In genomic region chr2:13264875-13265274, GRCm38 (mm10) we compare ENCODE assay signal across 8 mouse cellular contexts. TPM values are rescaled to one million over a fixed set of nuclear protein-coding genes. Genes with fewer than 3 reads are reported as not detected.
DNase-seq lines count a peak whose midpoint lies in the region; ATAC-seq and TF ChIP-seq lines count a peak whose summit lies in the region.

No protein-coding gene starts in this region.

- no peaks in the 10 kb centered on the region for H3K27me3 ChIP-seq in heart, adult 2 months (ENCODE audit: control insufficient read depth, insufficient read depth, low read length)
- H3K27me3 ChIP-seq in testis, adult 2 months (ENCODE audit: control insufficient read depth, insufficient read depth, low read length): no peaks in the 10 kb centered on the region
- H3K27me3 ChIP-seq in embryonic facial prominence, embryonic 10.5 days (replicated peaks; ENCODE audit: low read depth, poor library complexity, severe bottlenecking): no peaks in the 10 kb centered on the region
- H3K27me3 ChIP-seq in limb, embryonic 11.5 days (ENCODE audit: control insufficient read depth, insufficient read depth, low read length): no peaks in the 10 kb centered on the region
- H3K27me3 ChIP-seq in neural tube, embryonic 15.5 days (replicated peaks): no peaks in the 10 kb centered on the region

- H3K27ac ChIP-seq in heart, adult 2 months: no peak overlapping the region
- no peak overlapping the region for H3K27ac ChIP-seq in testis, adult 2 months (ENCODE audit: control insufficient read depth, insufficient read depth, low read depth, low read length)
- no peak overlapping the region for H3K27ac ChIP-seq in embryonic facial prominence, embryonic 10.5 days (replicated peaks)
- H3K27ac ChIP-seq in limb, embryonic 11.5 days (replicated peaks; ENCODE audit: low read depth, low read length): no peak overlapping the region
- no peak overlapping the region for H3K27ac ChIP-seq in neural tube, embryonic 15.5 days (replicated peaks)

- no peak overlapping the region for H3K4me3 ChIP-seq in heart, adult 2 months
- no peak overlapping the region for H3K4me3 ChIP-seq in testis, adult 2 months (ENCODE audit: control insufficient read depth, low read depth, low read length)
- no peak overlapping the region for H3K4me3 ChIP-seq in embryonic facial prominence, embryonic 10.5 days
- no peak overlapping the region for H3K4me3 ChIP-seq in limb, embryonic 11.5 days (ENCODE audit: low read depth, low read length)
- no peak overlapping the region for H3K4me3 ChIP-seq in neural tube, embryonic 15.5 days (replicated peaks)

- no peak for TF ChIP-seq EP300 in heart, adult 2 months (IDR thresholded peaks at IDR 0.05; ENCODE audit: insufficient read depth, low read depth, low read length)

- H3K4me2 ChIP-seq in limb, embryonic 11.5 days (ENCODE audit: low read depth, severe bottlenecking): no peak overlapping the region
- H3K4me2 ChIP-seq in neural tube, embryonic 15.5 days: no peak overlapping the region

- peaks cover 3% of the 10 kb centered on the region for H3K79me2 ChIP-seq in heart, adult 2 months (replicated peaks; ENCODE audit: control insufficient read depth, insufficient read depth, low read length)

- DNase-seq in heart, adult 2 months: no peak
- DNase-seq in heart, adult 8-10 months (ENCODE audit: low spot score): no peak
- no peak for DNase-seq in testis, postnatal 10 days (ENCODE audit: low spot score)
- DNase-seq in embryonic facial prominence, embryonic 10.5 days (ENCODE audit: low spot score): peak; percentile 38
- DNase-seq in limb, embryonic 11.5 days (ENCODE audit: low spot score): peak; percentile 35
- DNase-seq in left cerebral cortex, adult 11 months (ENCODE audit: low spot score): no peak

- WGBS in heart, adult 2 months: 51% methylated on average over 4 of the region's 4 CpGs
- WGBS in embryonic facial prominence, embryonic 10.5 days: 47% methylated on average over 4 of the region's 4 CpGs
- 49% methylated on average over 4 of the region's 4 CpGs for WGBS in limb, embryonic 11.5 days
- 47% methylated on average over 4 of the region's 4 CpGs for WGBS in neural tube, embryonic 15.5 days

- H3K9me3 ChIP-seq in embryonic facial prominence, embryonic 10.5 days: no peaks in the 10 kb centered on the region
- H3K9me3 ChIP-seq in limb, embryonic 11.5 days (ENCODE audit: control insufficient read depth, low read length): no peaks in the 10 kb centered on the region
- no peaks in the 10 kb centered on the region for H3K9me3 ChIP-seq in neural tube, embryonic 15.5 days (replicated peaks)

- peaks cover 11% of the 10 kb centered on the region for H3K36me3 ChIP-seq in heart, adult 2 months (ENCODE audit: control insufficient read depth, insufficient read depth, low read length)
- H3K36me3 ChIP-seq in testis, adult 2 months (ENCODE audit: control insufficient read depth, insufficient read depth, low read length): no peaks in the 10 kb centered on the region
- H3K36me3 ChIP-seq in embryonic facial prominence, embryonic 10.5 days (replicated peaks): no peaks in the 10 kb centered on the region
- H3K36me3 ChIP-seq in limb, embryonic 11.5 days (ENCODE audit: control insufficient read depth, insufficient read depth, low read length): no peaks in the 10 kb centered on the region
- no peaks in the 10 kb centered on the region for H3K36me3 ChIP-seq in neural tube, embryonic 15.5 days

- H3K4me1 ChIP-seq in heart, adult 2 months (ENCODE audit: control insufficient read depth, insufficient read depth, low read length): peaks cover 9% of the 10 kb centered on the region
- no peaks in the 10 kb centered on the region for H3K4me1 ChIP-seq in testis, adult 2 months (ENCODE audit: control insufficient read depth, insufficient read depth, low read length)
- no peaks in the 10 kb centered on the region for H3K4me1 ChIP-seq in embryonic facial prominence, embryonic 10.5 days
- H3K4me1 ChIP-seq in limb, embryonic 11.5 days (ENCODE audit: control insufficient read depth, insufficient read depth, low read length): no peaks in the 10 kb centered on the region
- H3K4me1 ChIP-seq in neural tube, embryonic 15.5 days: peaks cover 1% of the 10 kb centered on the region

- intact Hi-C loops in heart, adult 2 months (cut with DNase I): loop anchor here (10.0 kb wide), 1 partner anchor 810 kb away; no protein-coding TSS in a partner anchor

- TF ChIP-seq CTCF in heart, adult 2 months (IDR thresholded peaks at IDR 0.05): peak; percentile 89
- TF ChIP-seq CTCF in testis, adult 2 months (IDR thresholded peaks at IDR 0.05; ENCODE audit: control insufficient read depth, insufficient read depth, insufficient replicate concordance, low read depth, low read length): peak; percentile 13; the same call in 1 of the 2 replicates

- ATAC-seq in limb, embryonic 11.5 days (ENCODE audit: insufficient number of reproducible peaks, low FRiP score, low TSS enrichment, low read depth): no peak
- ATAC-seq in neural tube, embryonic 15.5 days (ENCODE audit: low FRiP score): peak; percentile 49; the same call in 1 of the 2 replicates

- no peak for TF ChIP-seq POLR2A in heart, adult 2 months (IDR thresholded peaks at IDR 0.05; ENCODE audit: insufficient read depth, low read depth, low read length)
- TF ChIP-seq POLR2A in testis, adult 2 months (IDR thresholded peaks at IDR 0.05; ENCODE audit: control insufficient read depth, low read depth, low read length): no peak

- H3K9ac ChIP-seq in heart, adult 2 months (ENCODE audit: low read depth, low read length): no peak overlapping the region
- H3K9ac ChIP-seq in limb, embryonic 11.5 days (ENCODE audit: low read length): no peak overlapping the region
- H3K9ac ChIP-seq in neural tube, embryonic 15.5 days (replicated peaks): no peak overlapping the region

RNA-seq across cellular contexts. Expression of gene Rsu1, which starts 6.3 kb away (rescaled TPM):
- total RNA-seq in heart, adult 2 months (2021): 10 to 100 TPM; 39.9 to 47.1 TPM
- polyA plus RNA-seq in heart, adult 2 months (2012; rRNA removed): 51.7 and 91.3 TPM in 2 replicates
- 10 to 100 TPM; 41.2 to 46.0 (median 41.6) TPM for total RNA-seq in heart, adult 8-10 months (2022)
- 9.1 and 11.7 TPM in 2 replicates for polyA plus RNA-seq in testis, adult 2 months (2012; rRNA removed)
- 70.2 and 80.1 TPM in 2 replicates for polyA plus RNA-seq in embryonic facial prominence, embryonic 10.5 days (2016; fragmentation: Nextera tagmentation; extraction: Ambion mirVana)
- 95.0 and 98.8 TPM in 2 replicates for polyA plus RNA-seq in limb, embryonic 11.5 days (2014; fragmentation: Nextera tagmentation; extraction: Ambion mirVana)
- polyA plus RNA-seq in neural tube, embryonic 15.5 days (2015; fragmentation: Nextera tagmentation; extraction: Ambion mirVana): 78.5 and 89.1 TPM in 2 replicates

Comparison
In these comparisons a context has a peak if more than half of its experiments do, and no peak if none do; other contexts are left out.
1. DNase-seq: peak in embryonic facial prominence, embryonic 10.5 days (single experiment) and limb, embryonic 11.5 days (single experiment); none in heart, adult 2 months (0 of 2), heart, adult 8-10 months (single experiment), testis, postnatal 10 days (single experiment) and left cerebral cortex, adult 11 months (single experiment).